Mouse (Mus musculus) neural tube, embryonic 12.5 days (tissue): ENCODE measurements at regions not wholly inside any gene's neighbourhood (a gene's known extent, or its start where the extent isn't known, plus 50 kb on each side); places are given as distances from the start of the nearest gene placed in this dataset.
A peak's percentile ranks its signal among the peaks of the same experiment; 100 is the strongest.

Experiments used
- ATAC-seq: fragments of 200-750 bp; cut with Nextera tagmentation; 2 replicates; pipeline ENCODE4 v1.8.0; 2017; ENCODE audit warnings: low read depth, mild to moderate bottlenecking, moderate TSS enrichment, moderate library complexity; ENCODE audit not compliant: low FRiP score
- H3K27ac ChIP-seq: fragments of 300-500 bp; sonication (generic); 2 replicates; pipeline ENCODE4 v1.5.1; 2016
- H3K27me3 ChIP-seq: fragments of 300-500 bp; sonication (generic); replicated peaks from 2 replicates; pipeline ENCODE4 v1.6.1; 2016; ENCODE audit warnings: mild to moderate bottlenecking
- H3K36me3 ChIP-seq: fragments of 300-500 bp; sonication (generic); 2 replicates; pipeline ENCODE4 v1.6.1; 2016; ENCODE audit warnings: mild to moderate bottlenecking
- H3K4me1 ChIP-seq: fragments of 300-500 bp; sonication (generic); 2 replicates; pipeline ENCODE4 v1.6.1; 2016
- H3K4me2 ChIP-seq: fragments of 300-500 bp; sonication (generic); replicated peaks from 2 replicates; pipeline ENCODE4 v1.6.1; 2016; ENCODE audit warnings: mild to moderate bottlenecking
- H3K4me3 ChIP-seq: fragments of 300-500 bp; sonication (generic); 2 replicates; pipeline ENCODE4 v1.5.1; 2016
- H3K9ac ChIP-seq: fragments of 300-500 bp; sonication (generic); 2 replicates; pipeline ENCODE4 v1.6.1; 2016; ENCODE audit warnings: mild to moderate bottlenecking
- H3K9me3 ChIP-seq: fragments of 300-500 bp; sonication (generic); 2 replicates; pipeline ENCODE4 v1.6.1; 2016; ENCODE audit warnings: mild to moderate bottlenecking
- WGBS: fragments of 180-500 bp; shearing (Covaris S2); methylation state at CpG from one replicate; pipeline ENCODE4 v1.1.7; 2016; 5-methylcytosine and 5-hydroxymethylcytosine counted together

DNA sequence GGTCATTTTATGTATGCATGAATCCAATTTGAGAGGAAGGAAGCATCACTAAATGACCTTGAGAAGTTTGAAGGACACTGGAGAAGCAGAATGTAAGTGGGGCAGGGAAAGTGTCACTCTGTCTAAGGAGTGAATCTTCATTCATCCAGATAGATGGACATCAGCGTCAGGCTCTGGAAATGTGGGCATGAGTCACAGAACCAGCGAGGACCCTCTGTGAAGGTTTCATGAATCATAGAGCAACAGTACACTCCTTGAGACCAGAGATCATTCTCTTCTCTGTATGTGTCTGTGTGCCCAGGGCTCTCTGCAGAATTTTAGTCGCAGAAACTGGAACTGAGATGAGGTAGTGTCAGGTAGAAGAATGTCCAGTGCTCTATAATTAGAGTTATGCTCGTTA is 62.4 kb upstream of the Lypd6 start:
- no peaks in the 10 kb centered on the region for H3K36me3 ChIP-seq
- H3K27me3 ChIP-seq: no peaks in the 10 kb centered on the region
- 88% methylated on average over 4 of the region's 4 CpGs for WGBS
- H3K4me3 ChIP-seq: no peak overlapping the region
- no peak overlapping the region for H3K27ac ChIP-seq
- no peaks in the 10 kb centered on the region for H3K4me1 ChIP-seq
- no peak overlapping the region for H3K4me2 ChIP-seq
- no peak for ATAC-seq
- H3K9ac ChIP-seq: no peak overlapping the region
- no peaks in the 10 kb centered on the region for H3K9me3 ChIP-seq

- Histone ChIP-seq H3K4me1 (no peaks in the 10 kb centered on the region), H3K9me3 (no peaks in the 10 kb centered on the region), H3K27ac (no peak overlapping the region), H3K4me3 (no peak overlapping the region), H3K36me3 (no peaks in the 10 kb centered on the region), H3K4me2 (no peak overlapping the region), H3K9ac (no peak overlapping the region), H3K27me3 (no peaks in the 10 kb centered on the region)
- peak; percentile 21; the same call in 1 of the 2 replicates for ATAC-seq
- 68% methylated on average over 11 of the region's 11 CpGs for WGBS
These were observed 61.3 kb upstream of the Lypd6 start for GRCm38 (mm10) chr2:50004674-50005527.

GRCm38 (mm10) chr2:50008282-50008681 is 57.9 kb upstream of the Lypd6 start:
- no peaks in the 10 kb centered on the region for H3K9me3 ChIP-seq
- WGBS: 78% methylated on average over 5 of the region's 5 CpGs
- H3K27me3 ChIP-seq: no peaks in the 10 kb centered on the region
- no peak overlapping the region for H3K4me2 ChIP-seq
- H3K4me3 ChIP-seq: no peak overlapping the region
- no peak overlapping the region for H3K27ac ChIP-seq
- no peaks in the 10 kb centered on the region for H3K4me1 ChIP-seq
- no peak for ATAC-seq
- H3K36me3 ChIP-seq: no peaks in the 10 kb centered on the region
- no peak overlapping the region for H3K9ac ChIP-seq

DNA sequence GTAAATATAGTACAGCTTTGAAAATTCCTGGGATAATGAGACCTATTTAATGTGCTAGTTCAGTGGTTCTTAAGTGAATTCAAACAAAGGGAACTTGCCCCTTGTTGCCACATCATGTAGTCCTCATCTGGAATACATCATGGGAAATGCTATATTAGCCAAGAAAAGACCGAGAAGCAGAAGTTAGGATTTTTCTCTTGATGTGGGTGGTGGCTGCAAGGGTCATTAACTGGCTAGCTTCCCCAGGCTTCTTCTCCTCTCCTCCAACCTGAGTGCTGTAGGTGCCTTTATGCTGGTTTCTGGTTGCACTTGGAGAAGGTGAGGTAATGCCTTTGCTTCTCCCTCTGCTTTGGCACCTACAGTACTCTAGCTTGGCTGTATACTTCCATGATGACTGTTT is 55.8 kb upstream of the Lypd6 start:
- Histone ChIP-seq H3K36me3 (no peaks in the 10 kb centered on the region), H3K4me2 (no peak overlapping the region), H3K4me3 (no peak overlapping the region), H3K27ac (no peak overlapping the region), H3K4me1 (no peaks in the 10 kb centered on the region), H3K9me3 (no peaks in the 10 kb centered on the region), H3K9ac (no peak overlapping the region), H3K27me3 (no peaks in the 10 kb centered on the region)
- ATAC-seq: no peak
- WGBS: 77% methylated on average over 1 of the region's 1 CpGs

GRCm38 (mm10) chr2:50012303-50012702 is 53.9 kb upstream of the Lypd6 start:
- 93% methylated on average over 3 of the region's 3 CpGs for WGBS
- no peak overlapping the region for H3K4me3 ChIP-seq
- H3K4me1 ChIP-seq: no peaks in the 10 kb centered on the region
- H3K27ac ChIP-seq: no peak overlapping the region
- no peaks in the 10 kb centered on the region for H3K36me3 ChIP-seq
- H3K9me3 ChIP-seq: no peaks in the 10 kb centered on the region
- no peaks in the 10 kb centered on the region for H3K27me3 ChIP-seq
- H3K9ac ChIP-seq: no peak overlapping the region
- no peak overlapping the region for H3K4me2 ChIP-seq
- no peak for ATAC-seq

DNA sequence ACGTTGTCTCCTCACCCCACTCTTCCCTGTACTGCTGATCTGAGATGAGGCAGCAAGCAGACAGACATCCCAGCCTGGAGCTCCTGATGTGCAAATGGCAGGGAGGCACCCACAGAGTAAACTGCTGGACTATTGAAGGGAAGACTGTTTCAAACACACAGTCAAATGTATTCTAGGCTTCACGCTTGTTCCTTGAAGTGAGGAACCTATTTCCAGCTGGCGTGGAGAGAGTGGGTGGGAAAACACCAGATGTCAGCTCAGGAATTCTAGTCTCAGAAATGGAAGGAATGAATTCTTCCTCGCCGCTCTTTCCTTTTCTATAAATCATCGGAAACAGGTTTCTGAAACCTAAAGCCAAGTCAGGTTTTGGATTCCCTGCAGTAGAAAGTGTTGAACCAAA is 53.0 kb upstream of the Lypd6 start:
- Histone ChIP-seq H3K27me3 (no peaks in the 10 kb centered on the region), H3K4me3 (no peak overlapping the region), H3K9ac (no peak overlapping the region), H3K9me3 (no peaks in the 10 kb centered on the region), H3K4me1 (no peaks in the 10 kb centered on the region), H3K4me2 (no peak overlapping the region), H3K27ac (no peak overlapping the region), H3K36me3 (no peaks in the 10 kb centered on the region)
- 80% methylated on average over 6 of the region's 6 CpGs for WGBS
- ATAC-seq: no peak

DNA sequence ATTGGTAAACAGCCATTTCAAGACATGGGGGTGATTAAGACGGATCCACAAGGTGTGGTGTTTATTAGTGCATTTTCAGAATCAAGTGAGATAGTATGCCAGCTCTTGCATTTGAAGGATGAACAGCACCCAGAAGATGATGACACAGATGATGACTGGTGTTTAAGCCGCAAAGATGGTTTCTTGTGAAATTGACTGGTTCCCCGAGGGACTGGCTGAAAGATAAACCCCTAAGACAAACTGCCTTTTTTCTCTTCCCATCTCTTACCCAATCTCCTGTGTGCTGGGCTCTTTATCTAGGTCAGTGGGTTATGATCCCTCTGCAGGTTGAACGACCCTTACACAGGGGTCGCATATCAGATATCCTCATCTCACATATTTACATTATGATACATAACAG is 52.3 kb upstream of the Lypd6 start:
- no peaks in the 10 kb centered on the region for H3K9me3 ChIP-seq
- no peak overlapping the region for H3K9ac ChIP-seq
- H3K27me3 ChIP-seq: no peaks in the 10 kb centered on the region
- no peak for ATAC-seq
- no peak overlapping the region for H3K27ac ChIP-seq
- no peaks in the 10 kb centered on the region for H3K36me3 ChIP-seq
- 85% methylated on average over 5 of the region's 5 CpGs for WGBS
- H3K4me1 ChIP-seq: no peaks in the 10 kb centered on the region
- H3K4me3 ChIP-seq: no peak overlapping the region
- no peak overlapping the region for H3K4me2 ChIP-seq

DNA sequence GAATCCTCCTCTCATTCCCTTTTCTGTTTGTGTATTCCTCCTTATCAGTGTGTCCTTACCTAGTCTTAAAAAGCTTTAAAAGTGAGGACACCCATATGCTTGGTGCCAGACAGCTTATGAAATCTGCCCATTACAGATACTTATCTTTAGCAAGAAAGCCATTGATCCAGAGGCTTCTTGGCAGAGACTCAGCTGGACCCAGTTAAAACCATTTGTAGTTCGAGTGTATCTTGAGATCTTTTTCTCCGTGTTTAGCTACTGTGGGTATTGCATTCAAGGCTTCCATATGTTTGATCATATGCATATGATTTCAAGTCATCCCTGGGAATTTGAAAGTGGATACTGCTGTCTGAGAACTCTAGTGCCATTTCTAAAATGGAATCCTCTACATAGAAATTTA is 51.5 kb upstream of the Lypd6 start:
- no peak overlapping the region for H3K27ac ChIP-seq
- H3K9me3 ChIP-seq: no peaks in the 10 kb centered on the region
- ATAC-seq: no peak
- no peak overlapping the region for H3K4me3 ChIP-seq
- H3K9ac ChIP-seq: no peak overlapping the region
- H3K4me2 ChIP-seq: no peak overlapping the region
- H3K36me3 ChIP-seq: no peaks in the 10 kb centered on the region
- WGBS: 83% methylated on average over 2 of the region's 2 CpGs
- no peaks in the 10 kb centered on the region for H3K4me1 ChIP-seq
- H3K27me3 ChIP-seq: no peaks in the 10 kb centered on the region
